Mouse (Mus musculus) CD8-positive naive resting alpha-beta T cell, adult 2 months (primary cell): ENCODE measurements at regions not wholly inside any gene's neighbourhood (a gene's known extent, or its start where the extent isn't known, plus 50 kb on each side); places are given as distances from the start of the nearest gene placed in this dataset.

Experiments used
- DNase-seq, 2 experiments: peaks; one replicate each; pipeline ENCODE4 v3.0.0; 2022; ENCODE audit warnings: low read depth in 2 of 2, low spot score in 2 of 2

DNA sequence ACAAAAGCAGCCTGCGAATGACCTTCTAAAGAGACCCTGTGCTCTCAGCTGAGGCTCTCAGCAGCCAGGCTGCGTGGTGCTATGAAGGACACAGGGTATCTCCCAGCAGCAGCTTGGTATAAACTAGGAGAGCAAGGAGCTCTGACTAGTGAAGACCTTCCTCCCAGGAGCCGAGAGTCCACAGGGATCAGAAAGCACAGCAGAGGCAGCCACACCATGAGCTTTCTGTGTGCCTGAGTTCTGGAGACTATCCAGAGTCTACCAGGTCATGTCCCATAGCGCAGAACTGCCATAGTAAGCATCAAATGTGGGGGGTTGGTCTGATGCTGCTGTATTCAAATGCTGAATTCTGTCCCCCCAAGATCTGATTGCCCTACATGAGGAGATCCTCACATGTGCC lies 124.2 kb upstream of the Dynlrb2 start:
- DNase-seq = no peak

DNA sequence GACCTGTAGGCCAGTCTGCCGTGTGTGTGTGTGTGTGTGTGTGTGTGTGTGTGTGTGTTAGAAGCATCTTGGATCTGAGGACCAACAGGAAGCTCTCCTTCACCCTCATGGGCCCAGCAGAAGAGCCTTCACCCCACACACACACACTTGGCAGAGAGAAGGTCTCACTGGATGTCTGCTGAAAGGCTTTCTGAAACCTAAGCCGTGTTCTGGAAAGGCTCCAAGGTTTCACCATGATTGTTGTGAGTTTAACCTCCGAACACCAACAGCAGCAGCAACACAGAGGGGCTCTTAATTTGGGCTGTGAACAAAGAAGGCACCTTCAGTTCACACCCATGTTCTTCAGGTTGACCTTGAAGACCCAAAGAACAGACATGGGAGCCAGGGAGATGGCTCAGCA lies 124.9 kb upstream of the Dynlrb2 start:
- DNase-seq = no peak

DNA sequence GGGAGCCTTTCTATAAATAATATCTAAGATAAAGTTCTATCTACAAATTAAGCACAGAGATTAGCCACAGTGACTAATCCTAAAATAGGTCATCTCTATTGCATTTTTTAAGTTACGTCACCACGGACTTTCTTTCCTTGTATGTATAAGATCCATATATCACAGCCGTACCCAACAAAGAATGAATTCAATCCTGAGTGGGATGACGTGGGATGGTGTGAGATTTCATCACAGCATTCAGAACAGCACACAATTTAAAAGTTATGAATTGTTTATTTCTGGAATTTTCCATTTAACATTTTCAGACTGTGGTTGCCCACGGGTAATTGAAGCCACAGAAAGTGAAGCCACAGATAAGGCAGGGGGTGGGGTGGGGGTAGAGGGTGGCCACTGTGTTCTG lies 129.0 kb upstream of the Dynlrb2 start:
- DNase-seq = no peak

DNA sequence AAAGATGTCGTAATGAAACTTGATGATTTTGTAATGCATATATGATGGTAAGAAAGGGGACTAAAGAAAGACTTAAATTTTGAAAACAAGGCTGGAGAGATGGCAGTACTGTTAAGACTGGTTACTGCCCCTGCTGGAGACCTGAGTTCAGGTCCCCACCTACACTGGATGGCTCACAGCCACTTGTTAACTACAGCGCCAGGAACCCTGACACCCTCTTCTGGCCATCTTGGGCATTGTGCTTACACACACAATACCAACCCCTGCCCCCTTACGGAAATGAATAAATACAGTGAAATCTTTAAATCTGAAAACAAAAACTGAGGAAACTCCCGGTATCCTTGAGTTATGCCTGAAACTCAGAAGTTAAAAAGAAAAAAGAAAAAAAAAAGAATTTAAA lies 131.7 kb upstream of the Dynlrb2 start:
- DNase-seq = no peak

DNA sequence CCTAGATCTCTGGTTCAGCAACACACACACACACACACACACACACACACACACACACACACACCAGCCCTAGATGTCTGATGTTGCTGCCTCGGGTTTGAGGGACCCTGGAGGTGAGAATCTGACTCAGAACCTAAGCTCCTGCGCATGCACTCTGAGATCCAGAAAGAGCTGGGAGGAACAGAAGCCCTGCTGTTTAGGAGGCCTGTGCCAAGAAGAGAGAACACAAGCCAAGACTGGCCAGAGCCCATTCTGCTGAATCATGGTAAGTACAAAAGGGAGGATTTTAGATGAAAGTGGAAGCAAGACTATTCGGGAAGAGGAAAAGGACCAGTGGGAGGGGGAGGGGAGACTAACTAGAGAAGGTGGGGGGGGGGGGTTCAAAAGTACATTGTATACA lies 132.2 kb upstream of the Dynlrb2 start:
- DNase-seq = no peak

DNA sequence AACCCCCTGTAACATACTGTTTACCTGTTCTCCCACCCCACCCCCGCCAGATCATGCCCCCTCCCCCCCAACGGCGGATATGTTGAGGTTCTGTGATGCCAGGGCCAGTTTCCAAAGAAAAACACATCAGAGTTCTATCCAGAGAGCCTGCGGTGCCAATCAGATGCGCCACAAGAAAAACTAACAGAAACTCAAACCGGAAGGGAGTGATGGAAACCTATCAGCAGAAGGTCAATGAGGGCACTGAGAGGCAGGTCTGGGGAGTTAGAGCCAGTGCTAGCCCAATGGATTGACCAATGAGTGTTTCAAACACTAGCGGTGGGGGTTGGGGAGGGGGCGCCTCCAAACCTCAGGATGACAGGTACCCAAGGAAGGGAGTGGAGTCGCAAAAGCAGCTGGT lies 132.7 kb upstream of the Dynlrb2 start:
- DNase-seq = no peak

DNA sequence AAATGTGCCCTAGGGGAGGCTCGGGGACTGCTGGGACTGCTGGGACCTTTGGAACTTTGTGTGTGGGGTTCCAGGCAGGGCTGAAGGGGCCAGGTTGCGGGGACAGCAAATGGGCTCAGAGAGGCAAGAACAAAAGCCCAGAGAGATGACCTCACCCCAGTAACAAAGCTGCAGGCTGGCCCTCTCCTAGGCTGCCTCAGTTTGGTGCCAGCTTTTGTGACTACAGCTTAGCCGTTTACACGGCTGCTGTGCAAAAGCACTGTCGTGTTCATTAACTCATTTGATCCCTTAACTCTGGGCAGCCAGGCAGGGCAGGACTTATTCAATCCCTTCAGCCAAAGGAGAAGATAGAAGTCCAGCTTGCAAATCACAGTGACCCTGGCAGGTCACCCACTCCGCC lies 137.3 kb upstream of the Dynlrb2 start:
- DNase-seq = no peak

DNA sequence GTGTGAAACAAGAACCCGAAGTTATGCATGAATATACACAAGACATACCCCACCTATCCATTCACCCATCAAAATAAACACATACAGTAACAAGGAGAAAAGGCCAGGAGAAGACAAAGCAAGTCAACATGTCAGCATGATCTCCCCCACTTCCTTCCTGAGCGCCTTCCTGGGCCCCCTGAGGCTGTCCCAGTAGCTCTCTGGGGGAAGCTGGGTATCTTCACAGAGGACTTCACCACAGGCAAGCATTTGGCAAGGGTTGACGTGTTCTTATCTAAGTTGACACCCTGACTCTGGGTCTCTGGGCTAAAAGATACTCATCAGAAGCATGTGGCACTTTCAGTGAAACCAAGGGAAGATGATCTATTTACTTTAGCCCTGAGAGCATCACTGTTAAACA lies 138.1 kb upstream of the Dynlrb2 start:
- no peak for DNase-seq

DNA sequence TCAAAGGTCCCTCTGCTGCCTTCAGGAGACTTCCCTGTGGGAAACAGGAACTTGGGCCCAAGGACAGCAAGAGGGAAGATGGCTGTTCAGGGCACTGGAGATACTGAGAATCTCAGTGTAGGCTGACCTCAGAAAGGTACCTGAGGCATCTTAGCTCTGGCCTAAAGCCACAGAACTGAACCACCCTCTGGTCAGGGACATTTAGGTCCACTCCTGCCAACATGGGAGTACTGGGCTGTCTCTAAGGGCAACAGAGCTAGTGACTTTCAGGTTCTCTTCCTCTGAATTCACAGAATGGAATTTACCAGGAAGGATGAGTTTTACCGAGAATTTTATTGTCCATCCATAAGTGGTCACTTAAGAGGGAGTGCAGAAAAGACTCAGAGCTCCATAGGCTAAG lies 140.0 kb upstream of the Dynlrb2 start:
- no peak for DNase-seq

DNA sequence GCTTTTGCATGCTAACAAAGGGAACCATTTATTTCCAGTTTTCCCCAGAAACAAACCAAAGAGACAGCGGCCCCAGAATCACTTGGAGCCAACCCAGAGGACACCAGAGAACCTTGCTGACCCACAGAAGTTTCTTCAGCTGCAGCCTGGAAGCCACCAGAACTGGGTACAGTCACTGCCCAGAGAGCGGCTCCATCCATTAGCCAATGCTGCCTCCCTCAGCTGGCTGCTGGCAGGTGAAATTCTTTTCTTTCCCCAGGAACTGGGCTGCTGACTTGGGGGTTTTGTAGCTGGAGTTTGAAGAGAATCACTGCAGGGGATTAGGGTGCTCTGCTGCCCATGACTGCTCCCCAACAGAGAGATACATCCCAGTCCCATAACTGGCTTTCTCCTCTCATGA lies 140.6 kb upstream of the Dynlrb2 start:
- no peak for DNase-seq

DNA sequence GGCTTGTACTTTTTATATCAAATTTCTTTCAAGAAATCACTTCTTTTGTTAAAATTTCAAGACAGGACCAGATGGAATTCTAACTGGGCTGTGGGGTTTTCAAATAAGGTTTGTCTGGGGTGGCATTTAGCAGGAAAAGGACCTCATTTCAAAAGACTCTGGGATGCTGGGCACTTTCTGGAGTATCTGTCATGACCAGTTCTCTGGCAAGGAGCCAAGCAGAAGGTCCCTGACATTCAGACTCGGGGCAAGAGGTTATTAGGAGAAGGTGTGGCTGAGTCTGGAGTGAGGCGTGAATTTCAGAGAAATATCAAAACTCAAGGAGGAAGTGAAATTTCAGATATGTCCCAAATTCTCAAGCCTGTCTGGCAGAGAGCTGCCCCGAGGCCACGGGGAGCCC lies 142.4 kb upstream of the Dynlrb2 start:
- DNase-seq = no peak

DNA sequence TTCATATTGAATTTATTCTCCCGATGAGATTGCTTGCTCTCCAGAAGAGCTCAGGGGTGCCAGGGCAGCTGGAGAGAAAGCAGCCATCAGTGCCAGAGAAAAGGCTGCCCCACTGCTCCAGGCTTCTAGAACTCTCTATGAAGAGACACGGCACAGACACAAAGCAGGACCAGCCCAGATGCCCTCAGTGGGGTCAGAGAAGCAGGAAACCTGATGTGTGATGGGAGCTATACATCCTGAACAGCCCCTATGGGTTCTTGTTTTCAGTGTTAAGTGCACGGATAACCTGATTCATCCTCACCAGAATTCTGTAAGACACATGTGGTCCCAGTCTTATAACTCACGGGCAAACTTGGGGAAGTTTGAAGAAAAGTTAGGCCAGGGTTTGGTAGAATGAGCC lies 145.0 kb upstream of the Dynlrb2 start:
- DNase-seq = no peak

DNA sequence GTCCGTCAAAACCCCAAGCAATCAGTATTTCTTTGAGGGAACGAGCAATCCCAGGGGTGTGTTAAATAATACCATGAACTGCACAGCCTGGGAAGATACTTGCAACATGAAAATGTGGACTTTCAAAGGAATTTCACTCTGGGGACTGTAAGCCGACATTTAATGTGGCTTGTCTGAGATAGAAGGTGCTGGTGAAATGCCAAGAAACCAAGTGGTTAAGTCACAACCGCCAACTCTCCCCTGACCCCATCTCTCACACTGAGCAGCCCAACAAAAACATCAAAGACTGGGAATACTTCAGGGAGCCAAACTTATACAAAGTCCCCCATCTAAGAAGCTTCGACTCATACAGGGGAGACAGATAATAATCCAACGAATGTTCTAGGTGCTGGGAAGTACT lies 150.0 kb upstream of the Dynlrb2 start:
- DNase-seq = no peak

DNA sequence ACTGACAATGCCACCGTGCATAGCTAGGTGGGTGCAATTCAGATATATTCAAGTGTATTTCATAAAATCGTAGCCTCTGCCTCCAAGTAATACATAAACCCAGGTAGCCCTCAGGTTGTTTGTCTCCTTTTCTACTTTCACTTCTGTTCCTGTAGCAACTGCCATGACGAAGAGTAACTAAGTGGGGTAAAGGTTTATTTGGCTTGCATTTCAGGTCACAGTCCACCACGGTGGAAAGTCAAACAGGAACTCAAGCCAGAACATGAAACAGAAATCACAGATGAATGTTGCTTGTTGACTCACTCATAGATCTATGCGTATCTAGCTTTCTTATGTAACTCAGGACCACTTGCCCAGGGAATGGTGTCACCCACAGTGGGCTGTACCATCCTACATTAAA lies 150.9 kb upstream of the Dynlrb2 start:
- no peak for DNase-seq

DNA sequence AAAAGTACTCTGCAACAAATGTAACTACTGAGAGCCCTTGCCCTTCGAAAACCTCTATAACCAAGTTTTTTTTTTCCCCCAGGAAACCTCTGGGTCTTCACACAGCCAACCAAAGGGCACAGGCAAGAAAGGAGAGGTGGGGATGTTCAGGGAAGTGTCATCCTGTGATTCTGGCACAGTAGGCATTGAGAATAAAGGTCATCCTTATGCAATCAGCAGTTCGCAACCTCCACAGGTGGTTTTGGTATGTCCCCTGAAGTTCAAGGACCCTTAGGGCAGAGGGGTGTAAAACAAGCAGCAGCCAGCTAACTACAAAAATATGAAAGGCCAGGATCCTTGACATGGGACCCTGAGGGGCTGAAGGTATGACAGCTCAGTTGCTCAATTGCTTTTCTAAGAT lies 152.1 kb upstream of the Dynlrb2 start:
- DNase-seq = no peak

DNA sequence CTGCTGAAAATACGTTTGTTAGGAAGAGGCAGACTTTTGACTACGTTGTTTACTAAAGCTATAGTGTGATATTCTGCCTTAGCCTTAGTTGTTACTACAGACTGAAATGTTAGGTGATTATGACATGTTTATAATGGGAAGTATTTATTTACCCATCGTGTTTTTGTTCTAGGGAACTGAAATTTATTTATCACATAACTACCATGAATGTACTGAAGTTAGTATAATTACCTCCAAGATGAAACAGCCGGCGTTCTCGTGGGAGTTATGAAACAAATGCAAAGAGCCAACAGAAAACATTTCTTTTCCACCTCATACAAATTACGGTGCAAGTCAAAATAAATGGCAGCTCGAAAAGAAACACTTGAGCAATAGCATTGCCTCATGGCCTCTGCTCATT lies 155.8 kb upstream of the Dynlrb2 start:
- DNase-seq = no peak

DNA sequence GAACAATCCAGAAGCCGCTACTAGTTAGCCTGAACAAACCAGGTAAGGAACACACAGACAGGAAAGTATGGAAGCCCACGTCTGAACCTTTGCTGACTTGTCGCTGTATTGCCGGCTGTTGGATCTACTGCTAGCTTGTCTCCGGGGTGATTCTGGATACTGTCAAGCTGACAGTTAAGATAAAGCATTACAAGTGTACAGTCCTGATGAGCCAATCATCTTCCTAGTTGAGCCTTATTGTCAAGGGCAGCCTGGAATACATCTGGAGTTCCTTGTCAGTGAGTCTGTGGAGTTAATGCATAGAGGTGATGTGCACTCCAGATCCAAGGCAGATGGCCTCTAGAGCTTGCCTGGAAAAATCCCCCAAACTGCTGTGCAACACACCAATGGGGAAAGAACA lies 157.8 kb upstream of the Dynlrb2 start:
- DNase-seq = no peak

DNA sequence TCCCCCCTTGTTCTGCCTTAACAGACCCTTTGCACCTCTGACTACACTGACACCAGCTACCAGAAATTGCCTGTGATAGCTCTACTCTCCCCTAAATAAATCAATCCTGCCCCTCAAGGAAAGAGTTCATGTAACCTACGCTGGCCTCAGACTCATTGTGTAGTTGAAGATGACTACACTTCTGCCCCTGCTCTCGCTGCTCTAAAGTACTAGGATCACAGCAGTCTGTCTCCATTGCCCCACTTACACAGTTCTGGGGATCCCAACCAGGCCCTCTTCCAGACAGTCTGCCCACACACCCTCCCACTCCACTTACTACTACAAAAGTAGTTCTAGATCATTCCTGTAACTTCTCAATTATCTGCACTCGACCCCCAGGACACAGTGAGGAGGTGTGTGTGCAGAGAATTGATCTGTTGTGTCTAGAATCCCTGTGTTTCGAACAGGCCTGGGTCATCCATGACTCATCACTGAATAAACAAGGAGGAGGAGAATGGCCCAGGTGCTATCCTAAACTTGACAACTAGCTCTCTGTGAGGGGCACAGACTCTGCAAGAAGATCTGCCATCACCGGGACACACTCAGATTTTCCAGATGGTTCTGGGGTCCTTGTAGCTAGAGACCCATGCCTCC lies 160.1 kb upstream of the Dynlrb2 start:
- DNase-seq = no peak

DNA sequence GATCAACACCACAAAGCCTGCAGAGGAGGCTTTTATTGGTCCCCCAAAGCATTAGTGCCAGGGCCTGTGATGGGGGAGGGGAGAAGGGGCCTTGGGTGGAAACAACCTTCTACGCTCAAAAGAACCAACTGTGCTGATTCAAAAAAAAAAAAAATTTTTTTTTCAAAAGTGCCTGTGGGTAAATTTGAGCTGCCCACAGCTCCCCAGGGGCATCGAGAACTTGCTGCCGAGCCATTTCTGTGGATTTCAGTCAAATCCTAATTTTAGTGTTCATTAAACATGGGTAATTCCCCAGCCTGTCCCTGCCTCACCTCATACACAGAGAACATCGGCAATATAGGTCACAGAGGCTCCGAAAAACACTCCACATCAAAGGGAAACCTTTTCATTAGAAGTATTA lies 161.2 kb upstream of the Dynlrb2 start:
- no peak for DNase-seq

DNA sequence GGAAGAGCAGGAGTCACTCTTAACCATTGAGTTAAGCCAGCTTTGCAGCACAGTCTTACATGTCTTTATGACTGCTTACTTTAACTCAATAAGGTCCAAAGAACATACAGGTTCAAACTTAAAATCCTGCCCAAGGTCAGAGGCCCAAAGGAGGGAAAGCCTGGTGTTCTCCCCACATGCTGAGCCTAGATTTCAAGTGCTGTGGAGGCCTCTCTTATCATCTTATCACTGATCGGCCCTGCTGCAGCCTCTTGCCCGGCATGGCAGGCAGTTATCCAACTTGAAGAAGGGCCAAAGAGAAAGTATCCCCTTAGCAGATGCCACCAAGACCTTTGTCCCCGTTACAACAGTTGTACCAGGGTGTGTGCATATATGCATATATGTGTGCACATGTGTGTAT lies 170.0 kb upstream of the Dynlrb2 start:
- no peak for DNase-seq

DNA sequence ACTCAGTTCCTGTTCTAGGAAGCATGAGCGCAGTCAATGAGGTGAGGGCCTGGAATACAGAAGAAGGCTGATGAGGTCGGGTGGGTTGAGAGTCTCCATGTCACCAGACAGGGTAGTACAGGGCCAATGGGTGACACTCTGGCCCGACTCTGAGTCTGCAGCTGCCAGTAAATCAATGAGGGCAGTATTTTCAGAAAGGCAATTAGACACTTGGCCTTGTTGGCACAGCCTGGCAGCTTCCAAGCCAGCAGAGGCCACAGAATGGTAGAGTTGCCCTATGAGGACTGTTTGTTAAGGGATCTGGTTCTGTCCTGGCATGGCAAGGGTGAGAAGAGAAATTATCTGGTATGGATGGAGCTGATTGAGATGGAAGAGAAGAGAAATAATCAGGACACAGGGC lies 170.7 kb upstream of the Dynlrb2 start:
- DNase-seq = no peak

DNA sequence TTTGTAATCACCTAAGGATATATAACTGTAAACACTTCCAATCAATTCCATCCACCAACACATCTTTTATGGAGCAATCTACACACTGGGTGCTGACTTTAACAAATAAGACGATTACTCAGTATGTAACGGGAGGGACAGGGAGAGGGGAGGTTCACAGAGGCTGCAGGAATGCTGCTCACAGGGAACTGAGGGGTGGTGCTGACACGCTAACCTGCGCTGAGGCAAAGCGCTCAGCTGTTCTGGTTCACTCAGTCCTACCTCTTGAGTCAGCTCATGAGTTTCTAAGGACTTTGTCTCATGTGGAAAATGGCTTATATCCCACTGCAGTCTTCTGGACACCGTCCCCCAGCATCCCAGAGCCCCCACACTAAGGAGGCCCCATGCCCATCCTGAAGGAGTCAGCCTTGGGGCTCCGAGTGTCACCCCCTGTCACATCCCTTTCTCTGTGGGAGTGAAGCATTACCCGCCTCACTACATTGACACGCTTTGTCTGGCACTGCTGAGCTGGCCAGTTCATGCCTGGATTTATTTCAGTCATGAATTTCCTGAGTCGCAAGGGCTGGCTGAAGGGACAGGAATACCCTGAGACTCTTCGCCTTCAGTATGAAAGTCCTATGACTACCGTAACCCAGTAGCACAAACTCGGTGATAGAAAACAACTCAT lies 184.6 kb upstream of the Dynlrb2 start:
- DNase-seq = no peak

DNA sequence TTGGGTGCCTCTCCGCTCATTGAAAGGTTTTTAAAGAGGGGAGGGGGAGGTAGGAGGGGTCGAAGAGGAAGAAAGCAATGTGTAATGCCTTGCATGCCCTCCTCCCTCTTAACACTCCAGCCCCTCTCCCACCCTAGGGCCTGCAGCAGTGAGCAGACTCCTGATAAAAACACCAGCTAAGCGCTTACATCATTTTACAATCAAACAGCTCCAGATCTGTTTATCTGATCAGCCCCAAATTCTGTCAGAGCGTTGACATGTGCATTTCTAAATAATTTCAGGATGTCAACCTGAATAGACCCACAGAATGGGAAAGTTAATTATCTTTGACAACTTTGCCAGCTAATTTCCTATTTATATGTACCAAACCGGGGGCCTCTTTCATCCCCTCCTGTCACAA lies 189.4 kb upstream of the Dynlrb2 start:
- no peak for DNase-seq
